Mouse (Mus musculus) monocyte, adult 59 days (primary cell): ENCODE results near the gene Olfr1362. TPM values are rescaled to one million over a fixed set of nuclear protein-coding genes. Genes with fewer than 3 reads are reported as not detected.

Experiments
- total RNA-seq, 2 experiments: library from RNA; stranded (reverse); gene quantifications; one replicate each; pipeline ENCODE4 v1.2.4; 2023

Olfr1362 gene
- not detected for total RNA-seq

GRCm38 (mm10) chr13:21613922-21614321, at the start of gene Olfr1362:
TSS of gene Olfr1362 (minus strand) at chr13:21614022.

GRCm38 (mm10) chr13:21663286-21663685, 49.5 kb upstream of the Olfr1362 start, which contains the start of gene Olfr1361:
TSS of gene Olfr1361 (minus strand) at chr13:21663386.

GRCm38 (mm10) chr13:21642418-21642817, 28.6 kb upstream of the Olfr1362 start, which contains the start of gene Olfr11:
TSS of gene Olfr11 (minus strand) at chr13:21642518.

GRCm38 (mm10) chr13:21581659-21582058, 32.2 kb downstream of the Olfr1362 start, which contains the start of gene Olfr1364:
TSS of gene Olfr1364 (minus strand) at chr13:21581759.

Other genes starting within 250 kb of the Olfr1362 start
- gene Zkscan3, start 211.3 kb downstream of the Olfr1362 start, total RNA-seq: 10 to 100 TPM; 38.4 to 40.3 TPM
- not detected for gene Pgbd1, start 173.0 kb downstream of the Olfr1362 start, total RNA-seq
- 10 to 100 TPM; 39.7 to 41.9 TPM for gene Zscan26, start 160.3 kb downstream of the Olfr1362 start, total RNA-seq
- under 1 TPM; 0.45 to 0.61 TPM for gene Nkapl, start 145.5 kb downstream of the Olfr1362 start, total RNA-seq
- gene Zkscan4, start 135.1 kb downstream of the Olfr1362 start, total RNA-seq: 1 to 10 TPM in 1 of 2 experiments, under 1 TPM in 1; 0.21 to 1.3 TPM
- gene Gm10065, start 134.6 kb downstream of the Olfr1362 start, total RNA-seq: not detected
- gene AK157302, start 118.8 kb downstream of the Olfr1362 start, total RNA-seq: 1 to 10 TPM; 3.2 to 4.5 TPM
- 10 to 100 TPM; 13.1 to 17.2 TPM for gene Gm11273, start 112.6 kb downstream of the Olfr1362 start, total RNA-seq
- gene Zkscan8, start 82.9 kb downstream of the Olfr1362 start, total RNA-seq: 1 to 10 TPM; 4.9 to 5.6 TPM
- not detected for gene Olfr1366, start 71.2 kb downstream of the Olfr1362 start, total RNA-seq
- not detected for gene Olfr1535, start 54.1 kb downstream of the Olfr1362 start, total RNA-seq
- gene Olfr1364, start 32.3 kb downstream of the Olfr1362 start, total RNA-seq: not detected
- not detected for gene Olfr11, start 28.5 kb upstream of the Olfr1362 start, total RNA-seq
- not detected for gene Olfr1361, start 49.4 kb upstream of the Olfr1362 start, total RNA-seq
- gene Olfr1360, start 63.4 kb upstream of the Olfr1362 start, total RNA-seq: not detected
- gene Olfr1359, start 84.1 kb upstream of the Olfr1362 start, total RNA-seq: not detected
- gene Hist1h2bl, start 102.1 kb upstream of the Olfr1362 start, total RNA-seq: 100 to 1,000 TPM in 1 of 2 experiments, 10 to 100 TPM in 1; 76.3 to 127 TPM
- gene Hist1h2ai, start 102.4 kb upstream of the Olfr1362 start, total RNA-seq: 10 to 100 TPM; 49.1 to 81.3 TPM
- 100 to 1,000 TPM; 116 to 129 TPM for gene Hist1h3h, start 103.6 kb upstream of the Olfr1362 start, total RNA-seq
- gene Hist1h2bm, start 108.0 kb upstream of the Olfr1362 start, total RNA-seq: 10 to 100 TPM in 1 of 2 experiments, 1 to 10 TPM in 1; 9.8 to 11.6 TPM
- 10 to 100 TPM; 15.5 to 16.5 TPM for gene Hist1h4j, start 121.0 kb upstream of the Olfr1362 start, total RNA-seq
- 100 to 1,000 TPM; 368 to 459 TPM for gene Hist1h4k, start 136.5 kb upstream of the Olfr1362 start, total RNA-seq
- gene Hist1h2ak, start 139.8 kb upstream of the Olfr1362 start, total RNA-seq: 10 to 100 TPM; 38.3 to 45.1 TPM
- gene Hist1h2bn, start 140.1 kb upstream of the Olfr1362 start, total RNA-seq: 100 to 1,000 TPM in 1 of 2 experiments, 10 to 100 TPM in 1; 96.0 to 110 TPM
- 100 to 1,000 TPM in 1 of 2 experiments, 10 to 100 TPM in 1; 97.5 to 117 TPM for gene Hist1h1b, start 166.6 kb upstream of the Olfr1362 start, total RNA-seq
- 100 to 1,000 TPM; 136 to 153 TPM for gene Hist1h3i, start 169.3 kb upstream of the Olfr1362 start, total RNA-seq
- gene Hist1h2an, start 173.2 kb upstream of the Olfr1362 start, total RNA-seq: 10 to 100 TPM; 24.1 to 24.2 TPM
- gene Hist1h2bp, start 173.4 kb upstream of the Olfr1362 start, total RNA-seq: 10 to 100 TPM; 19.4 to 40.1 TPM
- gene Hist1h2bq, start 196.2 kb upstream of the Olfr1362 start, total RNA-seq: 100 to 1,000 TPM; 150 to 156 TPM
- gene Hist1h2ao, start 196.4 kb upstream of the Olfr1362 start, total RNA-seq: 100 to 1,000 TPM; 303 to 332 TPM
- 100 to 1,000 TPM; 127 to 412 TPM for gene Hist1h4m, start 197.7 kb upstream of the Olfr1362 start, total RNA-seq
- 100 to 1,000 TPM in 1 of 2 experiments, 10 to 100 TPM in 1; 44.0 to 264 TPM for gene Hist1h4n, start 218.2 kb upstream of the Olfr1362 start, total RNA-seq
- 10 to 100 TPM; 29.1 to 43.8 TPM for gene Hist1h2ap, start 219.5 kb upstream of the Olfr1362 start, total RNA-seq
- gene Hist1h2br, start 219.7 kb upstream of the Olfr1362 start, total RNA-seq: 100 to 1,000 TPM; 156 to 160 TPM